Mouse (Mus musculus) layer of hippocampus, adult 9-11 months (tissue): ENCODE results near the gene Nat9.

Source experiments
- DNase-seq: peaks from one replicate; pipeline ENCODE4 v3.0.0; 2022

Nat9 gene

DNA sequence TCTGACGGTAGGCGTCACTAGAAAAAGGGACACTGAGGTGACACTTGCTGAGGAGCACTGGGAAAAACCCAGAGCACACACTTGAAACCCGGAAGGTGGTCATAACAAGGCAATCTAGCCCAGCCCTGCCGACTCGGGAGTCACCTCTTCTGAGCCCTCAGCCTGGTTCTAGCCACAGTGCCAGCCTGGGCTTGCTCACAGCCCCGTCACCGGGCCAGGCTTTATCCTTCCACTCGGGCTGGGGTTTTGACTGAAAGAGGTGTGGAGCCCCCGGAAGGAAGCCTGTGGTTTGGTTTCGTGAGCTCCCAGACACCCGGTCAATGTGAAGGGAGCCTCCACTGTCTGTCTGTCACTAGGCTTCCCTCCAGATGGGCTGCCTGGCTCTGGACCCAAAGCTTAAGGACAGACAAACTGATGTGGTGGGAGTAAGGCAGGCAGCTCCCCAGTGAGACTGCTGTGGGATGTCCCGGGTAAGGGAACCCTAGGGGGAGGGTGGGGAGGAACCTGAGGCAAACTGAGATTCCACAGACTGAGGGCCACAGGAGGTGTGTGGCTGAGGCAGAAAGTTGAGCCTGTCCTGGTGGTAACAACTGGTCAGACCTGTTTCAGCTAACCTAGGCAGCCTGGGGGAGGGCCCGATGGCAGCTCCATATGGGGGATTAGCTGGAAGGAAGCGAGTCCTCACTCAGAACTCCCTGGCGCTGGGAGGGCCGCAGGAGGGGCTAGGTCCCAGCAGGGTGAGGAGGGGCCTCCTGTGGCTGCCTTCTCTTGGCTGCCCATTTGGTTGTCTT is 13.9 kb downstream of the Nat9 start:
- DNase-seq, result no peak

DNA sequence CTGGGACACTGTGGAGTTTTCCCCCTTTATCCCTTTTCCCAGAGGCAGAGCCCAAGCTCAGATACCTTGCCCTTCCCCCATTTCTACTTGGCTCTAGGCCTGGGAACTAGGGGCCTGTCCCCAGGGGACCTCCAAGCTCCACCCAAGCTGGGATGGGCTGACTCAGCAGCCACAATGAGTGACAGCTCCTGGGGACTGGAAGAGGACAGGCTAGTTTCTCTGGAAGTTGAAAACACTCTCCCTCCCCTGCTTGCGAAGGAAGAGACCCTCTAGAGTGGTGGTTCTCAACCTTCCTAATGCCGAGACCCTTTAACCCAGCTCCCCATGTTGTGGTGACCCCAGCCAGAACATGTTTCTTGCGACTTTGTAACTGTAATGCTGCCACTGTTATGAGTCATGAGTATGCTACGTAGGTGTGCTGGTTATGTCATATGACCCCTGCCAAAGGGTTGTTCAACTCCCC is 14.8 kb downstream of the Nat9 start:
- no peak for DNase-seq

DNA sequence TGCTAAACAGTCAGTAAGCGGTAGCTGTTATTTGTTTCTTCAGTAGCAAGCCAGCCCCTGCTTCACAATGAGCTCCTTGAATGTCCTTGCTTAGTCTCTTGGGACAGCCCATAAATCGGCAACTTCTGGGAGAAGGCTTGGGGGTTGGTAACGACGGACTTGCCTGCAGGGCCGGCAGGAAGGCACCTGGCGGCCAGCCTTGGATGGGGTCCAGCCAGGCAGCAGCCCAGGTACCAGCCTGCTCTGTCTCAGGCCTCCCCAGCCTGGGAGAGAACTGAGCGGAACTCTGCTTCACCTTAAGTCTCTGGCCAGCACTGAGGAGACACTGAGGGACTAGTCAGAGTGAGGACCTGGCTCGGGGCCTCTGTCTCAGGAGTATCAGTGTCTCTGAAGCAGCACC is 16.5 kb downstream of the Nat9 start:
- DNase-seq, result no peak

DNA sequence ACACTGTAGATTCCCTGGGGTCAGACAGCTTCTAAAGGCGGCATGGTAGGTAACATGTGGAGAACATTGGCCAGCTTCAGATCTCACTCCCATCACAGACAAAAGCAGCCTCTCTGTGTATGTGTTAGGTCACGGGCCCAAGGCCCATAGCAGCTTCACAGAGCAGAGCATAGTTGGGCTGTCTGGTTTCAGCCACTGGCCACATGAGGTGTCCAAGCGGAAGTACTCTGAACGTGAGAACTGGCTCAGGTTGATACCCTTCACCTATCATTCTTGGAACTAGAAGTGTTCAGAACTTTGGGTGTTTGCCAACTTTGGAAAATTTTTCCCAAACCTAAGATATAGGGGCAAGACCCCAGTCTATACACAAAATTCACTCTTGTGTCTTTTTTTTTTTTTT is 18.2 kb downstream of the Nat9 start:
- no peak for DNase-seq

DNA sequence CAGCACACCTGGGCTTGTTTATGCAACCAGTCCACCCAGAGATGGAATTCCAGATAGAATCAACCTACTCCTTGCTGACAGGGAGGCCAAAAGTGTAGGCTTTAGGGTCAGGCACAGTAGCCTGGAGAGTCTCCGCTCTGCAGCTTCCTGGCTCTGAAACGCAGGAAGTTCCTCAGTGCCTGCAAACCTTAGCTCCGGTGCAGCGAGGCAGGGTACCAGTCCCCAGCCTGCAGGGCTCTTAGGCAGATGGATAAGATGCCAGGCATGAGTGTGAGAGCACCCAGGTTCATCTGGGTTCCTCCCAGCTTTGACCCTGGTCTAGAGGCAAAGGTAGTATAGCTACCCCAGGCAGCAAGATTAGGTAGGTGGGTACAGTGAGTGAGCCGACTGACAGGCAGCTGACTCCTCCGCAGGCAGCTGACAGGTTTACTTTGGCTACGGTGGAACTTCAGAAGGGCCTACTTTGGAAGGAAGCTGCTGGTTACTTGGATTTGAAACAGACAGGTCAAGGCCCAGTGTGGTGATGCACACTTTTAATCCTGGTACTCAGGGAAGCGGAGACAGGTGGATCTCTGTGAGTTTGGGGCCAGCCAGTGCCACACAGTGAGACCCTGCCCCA is 19.9 kb downstream of the Nat9 start:
- DNase-seq, result no peak

DNA sequence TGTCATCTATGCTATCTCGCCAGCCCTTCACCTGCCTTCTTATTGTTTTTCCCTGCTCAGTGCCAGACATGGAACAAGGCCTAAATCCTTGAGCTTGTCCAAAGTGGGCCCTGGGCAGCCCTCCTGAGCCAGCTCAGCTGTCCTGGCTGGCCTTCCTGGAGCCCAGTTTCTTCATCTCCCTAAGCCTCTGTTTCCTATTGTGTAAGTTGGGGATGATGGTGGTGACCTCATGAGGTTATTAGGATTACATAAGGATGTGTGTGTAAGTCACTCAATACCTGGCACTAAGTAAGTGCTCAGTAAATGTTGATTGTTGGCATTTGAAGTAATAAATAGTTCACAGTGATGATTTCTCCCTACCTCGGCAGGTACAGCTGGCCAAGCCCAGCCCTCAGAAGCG is 20.9 kb downstream of the Nat9 start:
- DNase-seq, result no peak

DNA sequence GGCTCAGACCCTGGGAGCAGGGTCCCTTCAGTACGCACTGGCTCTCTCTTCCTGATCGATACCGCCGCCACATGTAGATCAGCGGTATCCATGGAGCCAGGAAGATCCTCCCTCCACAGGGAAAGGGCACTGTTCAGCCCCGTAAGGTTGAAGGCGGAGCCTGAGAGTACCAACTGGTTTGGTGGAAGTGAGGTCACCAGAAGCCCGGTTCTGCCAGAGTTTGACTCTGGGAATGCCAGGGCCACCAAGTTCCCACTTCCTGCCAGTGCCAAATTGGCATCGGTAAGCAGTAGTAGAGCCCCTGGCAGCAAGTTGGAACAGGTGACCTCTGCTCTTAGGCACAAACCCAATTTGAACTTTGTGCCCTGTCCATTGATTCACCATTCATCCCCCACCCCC is 22.7 kb downstream of the Nat9 start:
- no peak for DNase-seq

DNA sequence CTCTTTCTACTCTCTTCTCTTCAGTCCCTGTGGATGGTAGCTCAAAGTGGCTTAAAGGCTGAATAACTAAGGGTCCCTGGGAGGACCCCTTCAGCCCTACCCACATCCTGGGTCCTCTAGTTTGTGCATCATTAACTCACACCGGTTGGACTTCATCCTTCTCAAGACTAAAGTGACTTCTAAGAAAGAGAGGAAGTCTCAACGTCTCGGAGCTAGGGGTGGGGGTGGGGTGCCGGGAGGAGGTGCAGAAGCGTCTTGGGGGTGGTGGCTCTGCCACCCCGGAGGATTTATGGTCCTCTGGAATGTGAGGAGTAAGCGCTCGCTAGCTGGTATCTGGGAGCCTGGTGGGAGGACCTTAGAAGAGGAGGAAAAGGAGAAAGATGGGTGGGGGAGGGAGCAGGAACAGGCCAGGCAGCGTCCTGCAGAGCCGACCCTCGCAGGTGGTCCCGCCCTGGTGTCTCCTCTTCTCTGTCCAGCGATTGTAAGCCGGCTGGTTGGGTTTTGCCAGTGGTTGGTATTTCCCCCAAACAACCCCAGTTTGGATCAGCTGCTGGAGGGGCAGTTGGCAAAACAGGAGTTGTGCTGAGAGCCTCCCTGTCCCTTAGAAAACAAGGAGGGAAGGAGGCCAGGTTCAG is 23.2 kb downstream of the Nat9 start:
- DNase-seq, result no peak

DNA sequence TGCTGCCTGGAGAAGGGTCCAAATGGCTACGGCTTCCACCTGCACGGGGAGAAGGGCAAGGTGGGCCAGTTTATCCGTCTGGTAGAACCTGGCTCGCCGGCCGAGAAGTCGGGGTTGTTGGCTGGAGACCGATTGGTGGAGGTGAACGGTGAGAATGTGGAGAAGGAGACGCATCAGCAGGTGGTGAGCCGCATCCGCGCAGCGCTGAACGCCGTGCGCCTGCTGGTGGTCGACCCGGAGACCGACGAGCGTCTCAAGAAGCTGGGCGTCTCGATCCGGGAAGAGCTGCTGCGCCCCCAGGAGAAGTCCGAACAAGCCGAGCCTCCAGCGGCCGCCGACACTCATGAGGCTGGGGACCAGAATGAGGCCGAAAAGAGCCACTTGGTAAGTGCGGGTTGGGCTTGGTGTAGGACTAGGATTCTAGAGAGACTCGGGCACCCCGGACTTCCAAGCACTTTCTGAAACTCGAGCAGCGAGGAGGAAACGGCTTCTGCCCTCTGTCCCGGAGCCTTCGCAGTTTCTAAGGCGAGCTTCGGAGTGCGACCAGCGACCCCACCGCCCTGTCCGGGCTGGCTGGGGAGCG is 24.0 kb downstream of the Nat9 start:
- DNase-seq, result no peak

DNA sequence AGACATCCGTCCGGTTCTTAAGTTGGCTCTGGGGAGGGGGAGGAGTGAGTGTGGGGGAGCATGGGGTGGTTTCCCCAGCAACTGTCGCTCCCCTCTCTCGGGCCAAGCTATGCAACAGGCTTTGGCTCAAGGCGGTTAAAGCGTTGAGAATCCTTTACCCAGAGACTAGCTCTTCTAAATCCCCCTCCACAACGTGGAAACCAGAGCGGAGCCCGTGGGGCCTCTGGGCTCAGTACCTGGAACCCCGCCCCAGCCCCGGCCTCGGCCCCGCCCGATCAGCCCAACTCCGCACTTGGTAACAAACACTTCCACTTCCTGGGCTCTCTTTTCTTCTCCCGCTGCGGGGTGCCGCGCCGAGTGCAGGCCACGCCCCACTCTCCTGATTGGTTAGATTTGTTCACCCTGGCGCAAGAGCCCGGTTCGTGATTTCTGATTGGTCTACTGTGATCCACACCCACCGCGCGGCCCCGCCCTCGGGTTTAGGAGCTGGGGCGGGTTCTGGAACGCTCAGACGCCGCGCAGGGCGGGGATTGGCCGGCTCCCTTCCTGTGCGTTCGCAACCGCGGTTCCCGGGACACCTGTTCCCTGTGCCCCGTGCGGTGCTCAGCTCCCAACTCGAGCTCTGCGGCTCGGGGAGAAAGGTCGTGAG is 24.7 kb downstream of the Nat9 start, which contains the start of gene Slc9a3r1:
Gene Slc9a3r1, plus strand, starts transcription at position 510 of the 649 bp plus-strand sequence.
- peak; percentile 96 for DNase-seq

DNA sequence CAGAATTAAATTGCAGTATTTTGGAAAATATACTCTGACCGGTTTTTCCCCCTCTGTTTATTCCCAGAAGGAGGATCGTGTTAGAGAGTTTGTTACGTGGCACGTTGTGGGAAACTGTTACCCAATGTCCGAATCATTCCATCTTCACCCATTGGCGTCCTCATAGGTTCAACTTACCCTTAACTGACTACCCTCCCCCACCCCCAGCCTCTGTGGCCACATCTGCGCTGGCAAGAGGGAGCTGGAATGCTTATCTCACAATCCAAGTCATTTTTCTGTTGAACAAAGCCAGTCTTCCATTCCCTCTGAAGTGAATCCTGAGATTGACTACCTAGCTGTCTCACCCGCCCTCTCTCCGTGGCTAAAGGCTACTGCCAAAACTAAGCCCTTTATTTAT is 25.5 kb downstream of the Nat9 start:
- DNase-seq, result no peak

DNA sequence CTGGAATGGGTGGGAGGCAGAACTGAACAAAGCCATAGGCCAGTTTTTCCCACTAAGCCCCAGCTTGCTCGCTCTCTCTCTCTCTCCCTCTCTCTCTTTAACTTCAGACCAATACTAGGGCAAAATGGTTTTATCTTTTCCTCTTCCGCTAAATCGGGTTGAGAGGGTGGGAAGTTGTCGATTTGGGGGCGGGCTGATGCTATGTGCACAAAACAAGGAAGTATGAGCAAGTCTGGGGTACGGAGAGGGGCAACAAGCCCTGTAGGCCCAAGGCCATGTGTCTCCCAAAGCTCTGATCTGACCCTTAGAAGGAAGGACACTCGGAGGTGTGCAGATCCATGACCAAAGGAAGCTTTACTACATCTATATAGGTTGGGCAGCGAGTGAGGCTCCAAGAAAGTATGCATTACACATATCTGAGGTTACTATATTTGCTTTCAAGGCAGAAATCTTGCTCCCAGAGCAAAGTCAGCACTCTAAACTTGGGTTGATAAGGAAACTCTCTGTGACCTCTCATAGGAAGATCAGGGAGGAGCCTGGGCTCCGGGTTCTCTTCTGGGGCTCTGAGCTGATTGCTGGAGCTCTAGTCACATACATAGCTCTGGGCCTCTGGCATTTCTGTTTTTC is 26.0 kb downstream of the Nat9 start:
- no peak for DNase-seq

DNA sequence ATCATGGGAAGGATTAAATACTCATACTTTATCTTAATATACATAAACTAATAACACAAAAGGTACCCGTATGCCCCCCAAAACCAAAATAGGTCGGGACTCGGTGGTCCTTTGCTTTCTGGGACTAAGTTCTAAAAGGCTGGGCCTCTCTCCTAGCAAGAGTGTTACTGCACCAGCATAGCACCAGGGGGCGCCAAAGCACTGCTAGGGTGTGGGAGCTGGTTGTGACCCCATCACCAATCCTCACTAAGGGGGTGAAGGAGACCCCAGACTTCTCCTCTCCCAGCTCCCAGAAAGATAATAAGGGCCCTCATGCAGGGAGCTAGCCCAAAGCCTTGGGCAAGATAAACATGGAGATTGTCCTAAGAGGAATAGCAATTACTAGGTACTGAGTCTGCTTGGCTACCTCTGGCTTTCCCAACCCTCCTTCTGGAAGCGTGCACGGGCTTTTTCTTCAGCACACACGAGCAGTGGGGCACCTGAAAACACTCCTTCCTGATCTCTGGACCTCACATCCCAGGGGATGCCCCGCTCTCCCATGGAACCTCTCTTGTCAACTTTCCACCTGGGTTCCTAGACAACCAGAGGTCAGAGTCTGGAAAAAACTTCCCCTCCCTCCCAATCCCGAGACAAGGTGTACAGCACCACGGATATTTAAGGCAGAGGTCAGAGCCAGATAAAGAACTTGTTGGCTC is 26.6 kb downstream of the Nat9 start:
- DNase-seq, result no peak

DNA sequence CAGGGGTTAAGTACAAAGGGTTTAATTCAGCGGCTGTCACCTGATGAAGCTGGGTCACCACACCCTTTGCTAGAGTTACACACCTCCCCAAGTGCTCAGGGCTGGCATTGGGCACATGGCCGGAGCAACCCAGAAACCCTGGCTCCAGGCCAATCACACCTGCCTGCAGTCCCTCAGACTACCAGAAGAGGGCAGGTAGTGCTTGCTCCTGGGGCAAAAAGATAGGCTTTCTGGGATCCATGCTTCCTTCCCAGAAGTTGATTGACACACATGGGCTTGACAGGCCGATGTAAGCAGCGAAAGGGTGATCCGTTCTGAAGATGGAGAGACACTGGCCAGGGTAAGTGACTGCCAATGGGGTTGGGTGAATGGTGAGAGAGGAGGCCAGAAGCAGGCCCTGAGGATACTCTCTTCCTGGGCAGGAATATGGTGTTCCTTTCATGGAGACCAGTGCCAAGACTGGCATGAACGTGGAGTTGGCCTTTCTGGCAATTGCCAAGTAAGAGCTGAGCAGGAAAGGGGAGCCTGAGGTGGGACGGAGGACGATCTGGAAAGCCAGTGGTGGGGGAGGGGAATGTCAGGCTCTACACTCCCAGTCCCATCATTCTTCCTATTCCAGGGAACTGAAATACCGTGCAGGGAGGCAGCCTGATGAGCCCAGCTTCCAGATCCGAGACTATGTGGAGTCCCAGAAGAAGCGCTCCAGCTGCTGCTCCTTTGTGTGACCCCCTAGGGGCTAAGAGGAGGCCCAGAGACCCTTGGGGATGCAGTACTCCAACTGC is 27.5 kb downstream of the Nat9 start:
- peak; percentile 51 for DNase-seq

DNA sequence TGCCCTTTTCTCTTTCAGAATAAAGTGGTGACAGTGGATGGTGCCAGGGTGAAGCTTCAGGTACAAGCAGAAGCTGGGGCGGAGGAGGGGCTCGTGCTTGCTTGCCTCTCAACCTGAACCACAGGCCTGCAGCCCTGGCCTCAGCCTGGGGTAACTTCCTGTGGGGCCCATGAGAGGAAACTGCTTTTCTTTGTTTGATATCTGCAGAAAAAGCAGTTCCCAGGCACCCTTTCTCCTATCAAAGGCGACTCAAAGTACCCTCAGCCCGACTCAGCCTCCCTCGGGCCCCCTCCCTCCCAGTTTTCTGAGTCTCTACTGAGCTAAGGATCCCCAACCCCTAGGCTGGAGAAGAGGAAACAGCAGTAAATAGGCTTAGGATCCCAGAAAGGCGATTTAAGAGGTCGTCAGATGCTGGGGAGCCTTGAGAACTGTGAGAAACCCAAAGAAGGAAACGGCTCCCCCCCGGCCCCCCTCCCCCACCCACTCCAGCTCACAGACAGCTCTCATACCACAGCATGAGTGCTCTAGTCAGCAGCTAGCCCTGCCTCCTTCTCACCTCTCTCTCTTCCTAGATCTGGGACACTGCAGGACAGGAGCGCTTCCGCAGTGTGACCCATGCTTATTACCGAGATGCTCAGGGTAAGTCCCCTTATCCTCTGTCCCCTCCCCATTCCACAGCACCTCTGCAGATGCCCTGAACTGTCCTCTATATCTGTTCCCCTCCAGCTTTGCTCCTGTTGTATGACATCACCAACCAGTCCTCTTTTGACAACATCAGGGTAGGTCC is 29.5 kb downstream of the Nat9 start:
- DNase-seq, result no peak

DNA sequence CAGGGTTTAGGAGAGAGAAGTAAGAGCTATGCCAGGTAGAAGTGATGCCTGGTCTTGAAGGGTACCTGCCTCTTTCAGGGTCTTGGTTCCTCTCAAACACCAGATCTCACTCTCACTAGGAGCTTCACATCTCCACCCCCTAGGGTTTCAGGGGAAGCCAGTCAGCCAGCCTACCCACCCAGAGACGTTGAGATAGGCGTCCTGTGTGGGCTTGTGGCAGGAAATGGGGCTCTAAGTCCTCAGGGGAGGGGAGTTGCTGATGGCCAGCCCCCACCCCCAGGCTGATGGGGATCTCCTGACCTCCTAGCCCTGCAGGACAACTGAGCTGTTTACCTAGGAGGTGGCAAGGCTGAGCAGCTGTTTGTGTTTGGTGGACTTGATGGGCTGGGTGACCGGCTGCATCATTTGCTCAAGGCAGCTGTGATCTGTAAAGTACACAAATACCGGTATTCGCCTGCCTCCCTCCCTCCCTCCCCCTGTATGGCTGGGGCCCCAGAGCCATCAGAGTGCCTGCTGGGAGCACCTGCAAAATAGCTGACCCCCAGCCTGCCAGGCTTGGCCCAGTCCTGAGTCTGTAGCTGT is 32.5 kb downstream of the Nat9 start:
- DNase-seq, result no peak

DNA sequence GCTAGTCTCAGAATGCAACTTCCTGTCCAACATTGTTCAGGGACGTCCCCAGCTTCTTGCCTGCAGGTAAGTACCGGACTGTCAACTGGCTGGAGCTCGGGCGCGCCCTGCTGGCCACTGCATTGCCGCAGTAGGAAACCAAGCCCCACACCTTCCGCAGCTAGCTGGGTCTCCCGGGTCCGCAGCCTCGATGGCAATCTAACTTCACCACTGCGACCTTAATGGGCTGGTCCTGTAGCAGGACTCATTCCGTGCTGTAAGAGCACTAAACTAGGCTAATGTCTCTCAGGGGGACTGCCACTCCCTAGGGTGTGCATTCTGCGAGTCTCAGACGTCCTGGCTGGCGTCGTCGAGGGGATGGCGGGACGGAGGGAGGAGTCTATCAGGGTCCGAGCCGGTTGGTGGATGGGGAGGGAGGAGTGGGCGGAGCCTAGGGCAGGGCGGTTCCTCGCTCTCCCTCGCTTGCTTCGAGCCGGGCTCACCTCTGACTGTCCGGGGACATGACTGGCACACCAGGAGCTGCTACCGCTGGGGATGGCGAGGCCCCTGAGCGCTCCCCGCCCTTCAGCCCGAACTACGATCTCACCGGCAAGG is 33.9 kb downstream of the Nat9 start:
- peak; percentile 56 for DNase-seq

DNA sequence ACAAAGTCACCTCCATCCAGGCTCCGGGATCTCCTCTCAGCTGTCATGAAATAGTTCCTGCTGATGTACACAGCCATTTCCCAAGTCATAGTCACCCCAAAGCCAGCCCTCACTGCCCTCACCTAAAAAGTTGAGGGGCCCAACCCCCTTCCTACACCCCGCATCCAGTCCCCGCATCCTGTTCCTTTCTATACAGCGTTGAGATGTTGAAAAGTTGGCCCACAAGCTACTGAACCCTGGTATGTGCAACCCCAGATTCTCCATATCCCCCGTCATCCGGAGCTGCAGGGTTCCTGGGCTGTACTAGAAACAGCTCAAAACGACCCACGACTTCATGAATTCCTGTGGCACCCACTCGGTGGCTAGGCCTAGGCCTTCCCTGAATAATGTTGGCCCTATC is 34.6 kb downstream of the Nat9 start:
- no peak for DNase-seq

DNA sequence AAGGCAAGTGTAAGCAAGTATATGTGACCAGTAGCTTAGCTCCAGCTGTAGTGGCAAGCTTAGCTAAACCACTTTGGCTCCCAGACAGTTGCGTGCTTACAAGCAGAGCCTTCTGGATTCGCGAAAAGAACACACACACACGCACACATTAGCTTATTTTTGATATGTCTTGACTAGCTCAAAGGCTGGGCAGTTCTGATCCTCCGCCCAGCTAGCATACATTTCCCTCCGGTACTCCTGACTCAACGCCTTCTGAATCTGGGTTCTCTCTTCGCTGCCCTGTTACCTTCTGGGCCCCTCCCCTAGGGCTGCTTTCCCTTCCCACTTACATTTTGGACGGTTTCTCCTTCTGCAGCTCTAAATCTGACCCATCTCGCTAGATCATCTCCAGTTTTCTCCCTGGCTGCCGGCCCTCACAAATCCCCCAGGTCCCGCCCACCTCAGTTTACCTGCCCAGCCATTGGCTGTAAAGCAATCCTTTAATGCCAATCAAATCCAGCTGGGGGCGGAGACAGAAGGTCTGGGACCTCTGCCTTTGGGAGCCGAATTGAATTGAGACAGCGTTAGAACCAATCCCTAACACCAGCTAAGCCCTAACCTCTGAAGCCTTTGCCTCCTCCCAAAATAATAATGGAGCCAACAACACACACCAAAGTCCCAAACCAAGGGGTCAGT is 35.8 kb downstream of the Nat9 start:
- DNase-seq, result no peak
